ENCODE assay signal across 10 mouse cellular contexts in genomic region chr14:37068516-37068915, GRCm38 (mm10). TPM values are rescaled to one million over a fixed set of nuclear protein-coding genes. Genes with fewer than 3 reads are reported as not detected.
DNase-seq lines count a peak whose midpoint lies in the region; ATAC-seq and TF ChIP-seq lines count a peak whose summit lies in the region.
"Had no signal": no experiment of that assay in that cellular context is flagged by ENCODE, and none has a peak within 500 bp of the region (broad histone marks: within the 10 kb centered on the region; RNA-seq: fewer than 3 reads in every experiment).

No protein-coding gene starts in this region.

- DNase-seq in forebrain, embryonic 14.5 days (ENCODE audit: low spot score) = peak; percentile 44
- DNase-seq in thymus, postnatal 14 days = peak; percentile 34
- no peak for DNase-seq in thymus, adult 2 months
- peak; percentile 34 for DNase-seq in hindbrain, postnatal 0 days (ENCODE audit: low spot score)
- DNase-seq in lung, postnatal 36 days = peak; percentile 16
- no peak for DNase-seq in layer of hippocampus, adult 8-10 months (ENCODE audit: low spot score in 2 of 2)
- DNase-seq in B cell, adult 2 months = no peak

- H3K9ac ChIP-seq in forebrain, embryonic 14.5 days (ENCODE audit: low read length) = no peak overlapping the region
- H3K9ac ChIP-seq in forebrain, embryonic 16.5 days (replicated peaks; ENCODE audit: low read depth, low read length) = no peak overlapping the region
- H3K9ac ChIP-seq in hindbrain, postnatal 0 days (replicated peaks; ENCODE audit: low read length) = no peak overlapping the region
- H3K9ac ChIP-seq: heart, embryonic 13.5 days had no signal

- TF ChIP-seq POLR2A in thymus, adult 2 months (IDR thresholded peaks at IDR 0.05; ENCODE audit: control insufficient read depth, extremely low read depth, insufficient read depth, low read length, poor library complexity) = no peak

- H3K36me3 ChIP-seq in forebrain, embryonic 14.5 days (ENCODE audit: control insufficient read depth, insufficient read depth, low read length) = no peaks in the 10 kb centered on the region
- no peaks in the 10 kb centered on the region for H3K36me3 ChIP-seq in forebrain, embryonic 16.5 days (ENCODE audit: control insufficient read depth, insufficient read depth)
- H3K36me3 ChIP-seq in thymus, adult 2 months (ENCODE audit: control insufficient read depth, insufficient read depth, low read length) = no peaks in the 10 kb centered on the region
- H3K36me3 ChIP-seq in hindbrain, postnatal 0 days (ENCODE audit: insufficient read depth, low read length) = no peaks in the 10 kb centered on the region
- H3K36me3 ChIP-seq: heart, embryonic 13.5 days had no signal

- no peaks in the 10 kb centered on the region for H3K4me1 ChIP-seq in forebrain, embryonic 14.5 days (ENCODE audit: control insufficient read depth, insufficient read depth, low read length)
- H3K4me1 ChIP-seq in forebrain, embryonic 16.5 days (replicated peaks; ENCODE audit: control insufficient read depth, insufficient read depth, low read length) = no peaks in the 10 kb centered on the region
- H3K4me1 ChIP-seq in thymus, adult 2 months (replicated peaks; ENCODE audit: control insufficient read depth, insufficient read depth, low read length) = no peaks in the 10 kb centered on the region
- no peaks in the 10 kb centered on the region for H3K4me1 ChIP-seq in hindbrain, postnatal 0 days (ENCODE audit: insufficient read depth, low read length)
- H3K4me1 ChIP-seq: heart, embryonic 13.5 days had no signal

- ATAC-seq in forebrain, embryonic 14.5 days = no peak
- ATAC-seq in forebrain, embryonic 16.5 days = no peak
- no peak for ATAC-seq in hindbrain, postnatal 0 days

- H3K27ac ChIP-seq in forebrain, embryonic 14.5 days (ENCODE audit: low read depth, low read length) = no peak overlapping the region
- H3K27ac ChIP-seq in forebrain, embryonic 16.5 days (ENCODE audit: low read length) = no peak overlapping the region
- no peak overlapping the region for H3K27ac ChIP-seq in thymus, adult 2 months (ENCODE audit: control insufficient read depth, insufficient read depth, low read length)
- H3K27ac ChIP-seq in hindbrain, postnatal 0 days = no peak overlapping the region
- H3K27ac ChIP-seq: heart, embryonic 13.5 days had no signal

- H3K27me3 ChIP-seq in forebrain, embryonic 14.5 days (replicated peaks; ENCODE audit: control insufficient read depth, insufficient read depth, low read length) = no peaks in the 10 kb centered on the region
- no peaks in the 10 kb centered on the region for H3K27me3 ChIP-seq in forebrain, embryonic 16.5 days (replicated peaks; ENCODE audit: control insufficient read depth, insufficient read depth, low read length)
- H3K27me3 ChIP-seq in thymus, adult 2 months (ENCODE audit: control insufficient read depth, insufficient read depth, low read length) = no peaks in the 10 kb centered on the region
- H3K27me3 ChIP-seq in hindbrain, postnatal 0 days (ENCODE audit: insufficient read depth, low read length) = no peaks in the 10 kb centered on the region
- H3K27me3 ChIP-seq: heart, embryonic 13.5 days had no signal

- H3K9me3 ChIP-seq in forebrain, embryonic 14.5 days (replicated peaks; ENCODE audit: control insufficient read depth, low read length) = no peaks in the 10 kb centered on the region
- no peaks in the 10 kb centered on the region for H3K9me3 ChIP-seq in forebrain, embryonic 16.5 days (ENCODE audit: control insufficient read depth, low read length)
- no peaks in the 10 kb centered on the region for H3K9me3 ChIP-seq in hindbrain, postnatal 0 days (ENCODE audit: low read length)
- H3K9me3 ChIP-seq: heart, embryonic 13.5 days had no signal

- no peak for TF ChIP-seq CTCF in thymus, adult 2 months (IDR thresholded peaks at IDR 0.05; ENCODE audit: borderline replicate concordance, control insufficient read depth, extremely low read depth, insufficient read depth, low read length, poor library complexity)
- no peak for TF ChIP-seq CTCF in hindbrain, postnatal 0 days (IDR thresholded peaks at IDR 0.05; ENCODE audit: low read depth)

- H3K4me3 ChIP-seq in forebrain, embryonic 14.5 days (ENCODE audit: low read depth, low read length) = no peak overlapping the region
- no peak overlapping the region for H3K4me3 ChIP-seq in forebrain, embryonic 16.5 days (replicated peaks; ENCODE audit: low read length)
- H3K4me3 ChIP-seq in thymus, adult 2 months (ENCODE audit: control insufficient read depth, insufficient read depth, low read length) = no peak overlapping the region
- no peak overlapping the region for H3K4me3 ChIP-seq in hindbrain, postnatal 0 days (ENCODE audit: low read length)
- H3K4me3 ChIP-seq: heart, embryonic 13.5 days had no signal

- 21% methylated on average over 9 of the region's 9 CpGs for WGBS in forebrain, embryonic 14.5 days
- 20% methylated on average over 9 of the region's 9 CpGs for WGBS in forebrain, embryonic 16.5 days
- 26% methylated on average over 9 of the region's 9 CpGs for WGBS in thymus, adult 2 months
- WGBS in hindbrain, postnatal 0 days = 27% methylated on average over 9 of the region's 9 CpGs

- H3K4me2 ChIP-seq in forebrain, embryonic 14.5 days (ENCODE audit: low read length) = no peak overlapping the region
- H3K4me2 ChIP-seq in forebrain, embryonic 16.5 days (ENCODE audit: low read length) = no peak overlapping the region
- H3K4me2 ChIP-seq in hindbrain, postnatal 0 days (ENCODE audit: low read depth, low read length) = no peak overlapping the region
- H3K4me2 ChIP-seq: heart, embryonic 13.5 days had no signal

RNA-seq across cellular contexts. Expression of gene Lrit2, which starts 0.8 kb away (rescaled TPM):
- polyA plus RNA-seq in forebrain, embryonic 14.5 days (2014; fragmentation: Nextera tagmentation; extraction: Ambion mirVana) = not detected in 2 replicates
- polyA plus RNA-seq in forebrain, embryonic 16.5 days (2015; fragmentation: Nextera tagmentation; extraction: Ambion mirVana) = not detected in 2 replicates
- 0.09 and 0.26 TPM in 2 replicates for polyA plus RNA-seq in thymus, adult 2 months (2012; rRNA removed)
- not detected in 2 replicates for total RNA-seq in hindbrain, postnatal 0 days (2014; rRNA removed)
- not detected in 2 replicates for polyA plus RNA-seq in hindbrain, postnatal 0 days (2015; fragmentation: Nextera tagmentation; extraction: Ambion mirVana)
- total RNA-seq in layer of hippocampus, adult 8-10 months (2022) = not detected
- polyA plus RNA-seq: heart, embryonic 13.5 days; neural tube, embryonic 14.5 days had no signal

RNA-seq across cellular contexts. Expression of gene Lrit1, which starts 13.9 kb away (rescaled TPM):
- not detected in 2 replicates for polyA plus RNA-seq in forebrain, embryonic 14.5 days (2014; fragmentation: Nextera tagmentation; extraction: Ambion mirVana)
- polyA plus RNA-seq in forebrain, embryonic 16.5 days (2015; fragmentation: Nextera tagmentation; extraction: Ambion mirVana) = not detected in 2 replicates
- polyA plus RNA-seq in thymus, adult 2 months (2012; rRNA removed) = 0.04 TPM in 2 replicates
- total RNA-seq in hindbrain, postnatal 0 days (2014; rRNA removed) = not detected in 2 replicates
- not detected in 2 replicates for polyA plus RNA-seq in hindbrain, postnatal 0 days (2015; fragmentation: Nextera tagmentation; extraction: Ambion mirVana)
- total RNA-seq in layer of hippocampus, adult 8-10 months (2022) = under 1 TPM in 1 of 4 experiments, not detected in 3; 0.10 TPM
- polyA plus RNA-seq: heart, embryonic 13.5 days; neural tube, embryonic 14.5 days had no signal

RNA-seq across cellular contexts. Expression of gene Rgr, which starts 19.8 kb away (rescaled TPM):
- polyA plus RNA-seq in forebrain, embryonic 14.5 days (2014; fragmentation: Nextera tagmentation; extraction: Ambion mirVana) = not detected in 2 replicates
- polyA plus RNA-seq in forebrain, embryonic 16.5 days (2015; fragmentation: Nextera tagmentation; extraction: Ambion mirVana) = not detected in 2 replicates
- polyA plus RNA-seq in thymus, adult 2 months (2012; rRNA removed) = 0.27 and 0.35 TPM in 2 replicates
- not detected in 2 replicates for total RNA-seq in hindbrain, postnatal 0 days (2014; rRNA removed)
- polyA plus RNA-seq in hindbrain, postnatal 0 days (2015; fragmentation: Nextera tagmentation; extraction: Ambion mirVana) = not detected in 2 replicates
- not detected for total RNA-seq in layer of hippocampus, adult 8-10 months (2022)
- polyA plus RNA-seq: heart, embryonic 13.5 days; neural tube, embryonic 14.5 days had no signal

RNA-seq across cellular contexts. Expression of gene Cdhr1, which starts 29.6 kb away (rescaled TPM):
- 3.1 and 4.6 TPM in 2 replicates for polyA plus RNA-seq in forebrain, embryonic 14.5 days (2014; fragmentation: Nextera tagmentation; extraction: Ambion mirVana)
- polyA plus RNA-seq in forebrain, embryonic 16.5 days (2015; fragmentation: Nextera tagmentation; extraction: Ambion mirVana) = 3.7 and 5.2 TPM in 2 replicates
- polyA plus RNA-seq in thymus, adult 2 months (2012; rRNA removed) = 6.8 and 7.2 TPM in 2 replicates
- total RNA-seq in hindbrain, postnatal 0 days (2014; rRNA removed) = 7.4 and 8.0 TPM in 2 replicates
- 6.0 and 6.6 TPM in 2 replicates for polyA plus RNA-seq in hindbrain, postnatal 0 days (2015; fragmentation: Nextera tagmentation; extraction: Ambion mirVana)
- 1 to 10 TPM; 6.3 to 7.1 (median 6.9) TPM for total RNA-seq in layer of hippocampus, adult 8-10 months (2022)

RNA-seq across cellular contexts. Expression of gene 2610528A11Rik, which starts 45.3 kb away (rescaled TPM):
- 0.51 TPM in 1 of 2 replicates, not detected in the other for polyA plus RNA-seq in forebrain, embryonic 14.5 days (2014; fragmentation: Nextera tagmentation; extraction: Ambion mirVana)
- polyA plus RNA-seq in forebrain, embryonic 16.5 days (2015; fragmentation: Nextera tagmentation; extraction: Ambion mirVana) = 0.37 TPM in 1 of 2 replicates, not detected in the other
- 2.0 and 2.9 TPM in 2 replicates for polyA plus RNA-seq in thymus, adult 2 months (2012; rRNA removed)
- not detected in 2 replicates for total RNA-seq in hindbrain, postnatal 0 days (2014; rRNA removed)
- polyA plus RNA-seq in hindbrain, postnatal 0 days (2015; fragmentation: Nextera tagmentation; extraction: Ambion mirVana) = 0.66 and 0.73 TPM in 2 replicates
- 1 to 10 TPM in 1 of 4 experiments, under 1 TPM in 3; 0.64 to 2.0 (median 0.86) TPM for total RNA-seq in layer of hippocampus, adult 8-10 months (2022)
- polyA plus RNA-seq: neural tube, embryonic 14.5 days had no signal

Comparison
In these comparisons a context has a peak if more than half of its experiments do, and no peak if none do; other contexts are left out.
1. DNase-seq: peak in forebrain, embryonic 14.5 days (single experiment), thymus, postnatal 14 days (single experiment), hindbrain, postnatal 0 days (single experiment) and lung, postnatal 36 days (single experiment); none in thymus, adult 2 months (single experiment), layer of hippocampus, adult 8-10 months (0 of 2) and B cell, adult 2 months (0 of 2).